Mouse (Mus musculus) testis, adult 2 months (tissue): ENCODE results near the gene Surf2. TPM values are rescaled to one million over a fixed set of nuclear protein-coding genes. Genes with fewer than 3 reads are reported as not detected.

Experiments used
- H3K27ac ChIP-seq: fragments of 200-500 bp; 2 replicates; pipeline ENCODE4 v1.5.1; 2012; ENCODE audit warnings: low read depth, low read length; ENCODE audit not compliant: control insufficient read depth, insufficient read depth
- H3K27me3 ChIP-seq: fragments of 200-500 bp; 2 replicates; pipeline ENCODE4 v1.6.1; 2012; ENCODE audit warnings: mild to moderate bottlenecking, low read length, moderate library complexity; ENCODE audit not compliant: control insufficient read depth, insufficient read depth
- H3K36me3 ChIP-seq: fragments of 200-500 bp; 2 replicates; pipeline ENCODE4 v1.6.1; 2012; ENCODE audit warnings: mild to moderate bottlenecking, low read length; ENCODE audit not compliant: control insufficient read depth, insufficient read depth
- H3K4me1 ChIP-seq: fragments of 200-500 bp; 2 replicates; pipeline ENCODE4 v1.6.1; 2012; ENCODE audit warnings: low read length; ENCODE audit not compliant: control insufficient read depth, insufficient read depth
- H3K4me3 ChIP-seq: fragments of 200-500 bp; 2 replicates; pipeline ENCODE4 v1.5.1; 2012; ENCODE audit warnings: low read depth, mild to moderate bottlenecking, low read length, moderate library complexity, mixed read lengths; ENCODE audit not compliant: control insufficient read depth
- CTCF ChIP-seq: fragments of 200-500 bp; IDR thresholded peaks from 2 replicates; pipeline ENCODE4 v1.5.1; 2012; ENCODE audit warnings: low read depth, mild to moderate bottlenecking, inconsistent platforms, low read length, moderate library complexity; ENCODE audit not compliant: control insufficient read depth, insufficient read depth, insufficient replicate concordance
- POLR2A ChIP-seq: fragments of 200-500 bp; IDR thresholded peaks from 2 replicates; pipeline ENCODE4 v1.6.1; 2012; ENCODE audit warnings: low read depth, mild to moderate bottlenecking, inconsistent platforms, low read length, moderate library complexity; ENCODE audit not compliant: control insufficient read depth
- polyA plus RNA-seq: library from polyadenylated mRNA; depleted of rRNA; stranded (reverse); fragments of >200 nt; gene quantifications from 2 replicates; pipeline ENCODE4 v1.2.3, GENCODE M21; 2012; rRNA removed

Gene Surf2
- polyA plus RNA-seq, 1 experiment: 9.9 TPM

DNA sequence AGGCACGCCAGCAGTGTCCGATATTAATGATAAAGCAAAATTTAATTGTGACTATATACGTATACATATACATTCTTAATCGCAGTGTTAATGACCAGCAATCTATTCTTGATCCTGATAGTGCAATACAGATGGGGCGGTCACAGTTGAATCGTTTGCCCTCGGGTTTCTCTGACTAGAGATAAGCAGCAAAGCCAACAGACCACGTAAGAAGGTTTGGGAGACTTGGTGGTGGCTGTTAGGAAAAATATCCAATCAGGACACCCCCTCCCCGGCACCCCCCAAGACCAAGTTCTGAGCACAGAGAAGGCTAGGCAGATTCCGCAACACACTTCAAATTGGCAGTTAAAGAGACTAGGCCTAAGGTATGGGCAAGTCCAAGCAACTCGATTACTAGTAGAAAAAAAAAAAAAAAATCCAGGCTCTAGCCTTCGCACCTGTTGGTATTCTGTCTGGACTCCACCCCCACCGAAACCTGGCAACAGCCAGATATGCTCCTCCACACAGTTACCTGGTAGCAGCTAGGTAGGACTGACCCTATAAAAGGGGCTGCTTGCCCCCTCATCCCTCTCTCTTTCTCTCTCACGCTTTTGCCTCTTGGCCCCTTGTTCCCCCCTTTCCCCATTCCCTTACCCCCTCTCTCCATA lies 48.7 kb downstream of the Surf2 start:
- peak overlapping the region; percentile 96 for H3K27ac ChIP-seq
- peaks cover 5% of the 10 kb centered on the region for H3K4me1 ChIP-seq
- H3K36me3 ChIP-seq: no peaks in the 10 kb centered on the region
- TF ChIP-seq CTCF (no peak), POLR2A (no peak)
- peak overlapping the region; percentile 94 for H3K4me3 ChIP-seq
- no peaks in the 10 kb centered on the region for H3K27me3 ChIP-seq

- Histone ChIP-seq H3K36me3 (no peaks in the 10 kb centered on the region), H3K4me1 (peaks cover 5% of the 10 kb centered on the region), H3K27ac (no peak overlapping the region), H3K27me3 (no peaks in the 10 kb centered on the region), H3K4me3 (no peak overlapping the region)
- no peak for TF ChIP-seq CTCF
- no peak for TF ChIP-seq POLR2A
Observed at GRCm38 (mm10) chr2:26967262-26967661, 51.1 kb downstream of the Surf2 start.

Other genes starting within 250 kb of the Surf2 start
- gene Lcn4, start 245.1 kb upstream of the Surf2 start, polyA plus RNA-seq: not detected in 2 replicates
- 2.1 and 2.9 TPM in 2 replicates for gene Abo, start 51.4 kb upstream of the Surf2 start, polyA plus RNA-seq
- 4.5 and 5.8 TPM in 2 replicates for gene Surf6, start 13.5 kb upstream of the Surf2 start, polyA plus RNA-seq
- gene Med22, start 5.7 kb upstream of the Surf2 start, polyA plus RNA-seq: 30.3 and 34.4 TPM in 2 replicates
- 229 and 302 TPM in 2 replicates for gene Rpl7a, start 5.6 kb upstream of the Surf2 start, polyA plus RNA-seq
- 23.2 and 26.3 TPM in 2 replicates for gene Surf1, start 163 bp downstream of the Surf2 start, polyA plus RNA-seq
- 172 and 189 TPM in 2 replicates for gene Surf4, start 17.6 kb downstream of the Surf2 start, polyA plus RNA-seq
- gene Stkld1, start 17.7 kb downstream of the Surf2 start, polyA plus RNA-seq: 131 and 138 TPM in 2 replicates
- 11.3 and 11.8 TPM in 2 replicates for gene Rexo4, start 48.0 kb downstream of the Surf2 start, polyA plus RNA-seq
- 0.02 and 0.04 TPM in 2 replicates for gene Adamts13, start 57.0 kb downstream of the Surf2 start, polyA plus RNA-seq
- gene Cacfd1, start 93.6 kb downstream of the Surf2 start, polyA plus RNA-seq: 21.4 and 26.5 TPM in 2 replicates
- gene Slc2a6, start 111.6 kb downstream of the Surf2 start, polyA plus RNA-seq: 0.25 and 0.32 TPM in 2 replicates
- not detected in 2 replicates for gene Mymk, start 155.8 kb downstream of the Surf2 start, polyA plus RNA-seq
- 2.5 and 3.1 TPM in 2 replicates for gene Adamtsl2, start 163.0 kb downstream of the Surf2 start, polyA plus RNA-seq
- 0.54 and 0.66 TPM in 2 replicates for gene Fam163b, start 226.1 kb downstream of the Surf2 start, polyA plus RNA-seq
- 0.15 and 0.18 TPM in 2 replicates for gene Dbh, start 248.9 kb downstream of the Surf2 start, polyA plus RNA-seq